Mouse (Mus musculus) cerebellum, postnatal 25 days (tissue): Measurements from ENCODE around the gene Cmtm8.
A peak's percentile ranks its signal among the peaks of the same experiment; 100 is the strongest.

Experiments used
- DNase-seq, 2 experiments: peaks; one replicate each; pipeline ENCODE4 v3.0.0; 2021; ENCODE audit warnings: mixed read lengths in 2 of 2

Gene Cmtm8

GRCm38 (mm10) chr9:114844017-114844662 is at the start of gene Cmtm8:
Cmtm8 (minus strand) TSS chr9:114844156.
- peak; percentile 53 to 55 for DNase-seq

- no peak for DNase-seq
Measured at GRCm38 (mm10) chr9:114892974-114893373, 49.0 kb upstream of the Cmtm8 start.

- DNase-seq, result no peak
Measured at GRCm38 (mm10) chr9:114890377-114890776, 46.4 kb upstream of the Cmtm8 start.

- no peak for DNase-seq
Measured at GRCm38 (mm10) chr9:114888856-114889407, 45.0 kb upstream of the Cmtm8 start.

GRCm38 (mm10) chr9:114887699-114888098 is 43.7 kb upstream of the Cmtm8 start:
- DNase-seq, result peak in 1 of 2 experiments; percentile 20

- DNase-seq, result no peak
Measured at GRCm38 (mm10) chr9:114885991-114886662, 42.2 kb upstream of the Cmtm8 start.

- DNase-seq, result no peak
Measured at GRCm38 (mm10) chr9:114885564-114885963, 41.6 kb upstream of the Cmtm8 start.

- DNase-seq, result no peak
Measured at GRCm38 (mm10) chr9:114881977-114882376, 38.0 kb upstream of the Cmtm8 start.

GRCm38 (mm10) chr9:114855327-114855726 is 11.4 kb upstream of the Cmtm8 start:
- DNase-seq, result no peak

GRCm38 (mm10) chr9:114854686-114855085 is 10.7 kb upstream of the Cmtm8 start:
- DNase-seq, result peak in 1 of 2 experiments; percentile 21

- DNase-seq, result no peak
Measured at GRCm38 (mm10) chr9:114853336-114853735, 9.4 kb upstream of the Cmtm8 start.

GRCm38 (mm10) chr9:114851419-114852190 is 7.6 kb upstream of the Cmtm8 start:
- DNase-seq, result no peak

- peak; percentile 30 to 53 for DNase-seq
Measured at GRCm38 (mm10) chr9:114843634-114844016, 331 bp downstream of the Cmtm8 start.

- DNase-seq, result no peak
Measured at GRCm38 (mm10) chr9:114842886-114843285, 1.1 kb downstream of the Cmtm8 start.

GRCm38 (mm10) chr9:114842269-114842668 is 1.7 kb downstream of the Cmtm8 start:
- DNase-seq, result no peak

- DNase-seq, result no peak
Measured at GRCm38 (mm10) chr9:114838870-114839269, 5.1 kb downstream of the Cmtm8 start.

GRCm38 (mm10) chr9:114831527-114831926 is 12.4 kb downstream of the Cmtm8 start:
- DNase-seq, result no peak

- DNase-seq, result no peak
Measured at GRCm38 (mm10) chr9:114830351-114830750, 13.6 kb downstream of the Cmtm8 start.

- DNase-seq, result no peak
Measured at GRCm38 (mm10) chr9:114829669-114830068, 14.3 kb downstream of the Cmtm8 start.

- DNase-seq, result no peak
Measured at GRCm38 (mm10) chr9:114828377-114828776, 15.6 kb downstream of the Cmtm8 start.

GRCm38 (mm10) chr9:114827242-114827852 is 16.6 kb downstream of the Cmtm8 start:
- DNase-seq, result no peak

- no peak for DNase-seq
Measured at GRCm38 (mm10) chr9:114824166-114824565, 19.8 kb downstream of the Cmtm8 start.
